Mouse (Mus musculus) heart, postnatal 0 days (tissue): ENCODE results near the gene Gys1. TPM values are rescaled to one million over a fixed set of nuclear protein-coding genes. Genes with fewer than 3 reads are reported as not detected.

ENCODE experiments used
- ATAC-seq: fragments of 200-750 bp; cut with Nextera tagmentation; 2 replicates; pipeline ENCODE4 v1.8.0; 2017; ENCODE audit warnings: low read depth, moderate number of reproducible peaks, moderate library complexity; ENCODE audit not compliant: insufficient read depth
- DNase-seq: peaks from one replicate; pipeline ENCODE4 v3.0.0-alpha.2; 2016; ENCODE audit warnings: low spot score
- H3K27ac ChIP-seq: fragments of 300-500 bp; sonication (generic); 2 replicates; pipeline ENCODE4 v1.5.1; 2014; ENCODE audit warnings: low read depth, mild to moderate bottlenecking
- H3K27me3 ChIP-seq: fragments of 300-500 bp; sonication (generic); 2 replicates; pipeline ENCODE4 v1.6.1; 2014; ENCODE audit warnings: low read length, mixed read lengths; ENCODE audit not compliant: control insufficient read depth, insufficient read depth
- H3K36me3 ChIP-seq: fragments of 300-500 bp; sonication (generic); replicated peaks from 2 replicates; pipeline ENCODE4 v1.6.1; 2014; ENCODE audit warnings: low read length, mixed read lengths; ENCODE audit not compliant: control insufficient read depth, insufficient read depth
- H3K4me1 ChIP-seq: fragments of 300-500 bp; sonication (generic); 2 replicates; pipeline ENCODE4 v1.6.1; 2014; ENCODE audit warnings: antibody characterized with exemption; ENCODE audit not compliant: control insufficient read depth, insufficient read depth
- H3K4me2 ChIP-seq: fragments of 300-500 bp; sonication (generic); 2 replicates; pipeline ENCODE4 v1.6.1; 2014; ENCODE audit warnings: low read depth, mild to moderate bottlenecking, low read length, moderate library complexity
- H3K4me3 ChIP-seq: fragments of 300-500 bp; sonication (generic); 2 replicates; pipeline ENCODE4 v1.5.1; 2014; ENCODE audit warnings: low read depth, low read length
- H3K9ac ChIP-seq: fragments of 300-500 bp; sonication (generic); replicated peaks from 2 replicates; pipeline ENCODE4 v1.6.1; 2014; ENCODE audit warnings: low read depth, low read length, mixed read lengths
- H3K9me3 ChIP-seq: fragments of 300-500 bp; sonication (generic); replicated peaks from 2 replicates; pipeline ENCODE4 v1.6.1; 2016; ENCODE audit warnings: low read length; ENCODE audit not compliant: control insufficient read depth
- CTCF ChIP-seq: IDR thresholded peaks from 2 replicates; pipeline ENCODE4 v1.5.1; 2016; ENCODE audit warnings: antibody characterized with exemption, control low read depth, low read depth
- EP300 ChIP-seq: IDR thresholded peaks from 2 replicates; pipeline ENCODE4 v1.6.1; 2016; ENCODE audit warnings: antibody characterized with exemption, low read depth
- WGBS: fragments of 180-500 bp; shearing (Covaris S2); extraction: QIAGEN DNeasy Blood & Tissue Kit; methylation state at CpG from one replicate; pipeline ENCODE4 v1.1.7; 2014; 5-methylcytosine and 5-hydroxymethylcytosine counted together
- polyA plus RNA-seq: library from polyadenylated mRNA; unstranded; fragments of >200 nt; fragmentation: Nextera tagmentation; extraction: Ambion mirVana; gene quantifications from 2 replicates; pipeline ENCODE4 v1.2.1, GENCODE M21; 2015
- total RNA-seq: library from RNA; depleted of rRNA; stranded (reverse); fragments of >200 nt; gene quantifications from 2 replicates; pipeline ENCODE4 v1.2.3, GENCODE M21; 2014; ENCODE audit warnings: low replicate concordance

The Gys1 gene
- total and polyA plus RNA-seq, 2 experiments from 2014 or later = 70.4 to 123 TPM

- no peaks in the 10 kb centered on the region for H3K9me3 ChIP-seq
- peak overlapping the region; percentile 2; the same call in 1 of the 2 replicates for H3K9ac ChIP-seq
- no peaks in the 10 kb centered on the region for H3K36me3 ChIP-seq
- ATAC-seq = 0 out of 2 replicates have a peak, but pooled peaks have one; percentile 15
- H3K4me2 ChIP-seq = peak overlapping the region; percentile 53
- DNase-seq = no peak
- TF ChIP-seq EP300 (no peak), CTCF (peak; percentile 19)
- H3K4me1 ChIP-seq = 0 out of 2 replicates have a peak, but pooled peaks cover 7% of the 10 kb centered on the region
- WGBS = 1% methylated on average over 103 of the region's 114 CpGs
- peak overlapping the region; percentile 41 for H3K4me3 ChIP-seq
- H3K27ac ChIP-seq = no peak overlapping the region
- peaks cover 58% of the 10 kb centered on the region for H3K27me3 ChIP-seq
Measured at GRCm38 (mm10) chr7:45406157-45407156, 28.2 kb upstream of the Gys1 start.

DNA sequence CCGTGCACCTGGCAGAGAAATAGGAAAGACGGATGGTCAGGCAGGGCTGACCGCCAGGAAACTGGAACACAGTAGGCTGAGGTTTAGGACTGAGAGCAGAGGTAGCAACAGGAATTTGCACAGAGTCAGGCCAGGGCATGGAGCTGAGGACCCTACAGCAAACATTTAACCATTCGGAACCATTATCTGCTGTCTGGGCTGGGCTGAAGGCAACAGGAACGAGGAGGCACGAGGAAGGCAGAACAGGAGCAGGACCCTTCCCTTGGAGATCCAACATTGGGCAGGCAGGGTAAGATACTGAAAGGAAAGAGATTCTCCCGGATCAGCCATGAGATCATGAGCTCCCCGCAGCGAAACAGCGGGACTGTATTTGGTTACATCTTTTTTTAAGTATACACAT, 26.8 kb upstream of the Gys1 start:
- H3K27me3 ChIP-seq = peaks cover 68% of the 10 kb centered on the region
- DNase-seq = no peak
- H3K4me3 ChIP-seq = no peak overlapping the region
- WGBS = 77% methylated on average over 10 of the region's 10 CpGs
- no peak for TF ChIP-seq EP300
- TF ChIP-seq CTCF = no peak
- no peak overlapping the region for H3K4me2 ChIP-seq
- ATAC-seq = no peak
- peaks cover 10% of the 10 kb centered on the region; the same call in 1 of the 2 replicates for H3K4me1 ChIP-seq
- H3K36me3 ChIP-seq = no peaks in the 10 kb centered on the region
- no peak overlapping the region for H3K9ac ChIP-seq
- H3K27ac ChIP-seq = no peak overlapping the region
- H3K9me3 ChIP-seq = no peaks in the 10 kb centered on the region

DNA sequence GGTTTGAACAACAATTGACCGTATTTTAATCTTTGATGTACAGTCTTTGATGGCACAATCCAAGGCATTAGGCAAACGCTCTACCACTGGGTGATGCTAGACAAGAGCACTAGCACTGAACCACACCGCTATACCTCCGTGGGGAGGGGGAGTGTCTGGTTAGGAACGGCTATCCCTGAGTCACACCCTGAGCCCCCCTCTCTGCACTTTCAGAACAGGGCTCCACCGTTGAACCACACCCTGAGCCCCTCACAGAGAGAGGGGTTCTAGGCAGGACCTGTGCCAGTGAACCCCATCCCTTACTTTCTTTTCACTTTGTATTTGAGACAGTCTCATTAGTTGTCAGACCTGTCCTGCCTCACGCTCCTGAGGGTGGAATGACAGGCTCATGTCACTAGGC, 26.3 kb upstream of the Gys1 start:
- no peaks in the 10 kb centered on the region for H3K36me3 ChIP-seq
- no peaks in the 10 kb centered on the region for H3K9me3 ChIP-seq
- no peak for TF ChIP-seq EP300
- no peak for TF ChIP-seq CTCF
- H3K9ac ChIP-seq = no peak overlapping the region
- H3K4me2 ChIP-seq = no peak overlapping the region
- no peak overlapping the region for H3K4me3 ChIP-seq
- no peak for DNase-seq
- H3K27ac ChIP-seq = no peak overlapping the region
- WGBS = 69% methylated on average over 7 of the region's 7 CpGs
- no peak for ATAC-seq
- H3K4me1 ChIP-seq = peaks cover 12% of the 10 kb centered on the region; the same call in 1 of the 2 replicates
- peaks cover 73% of the 10 kb centered on the region for H3K27me3 ChIP-seq

- 84% methylated on average over 17 of the region's 17 CpGs for WGBS
- DNase-seq (no peak), ATAC-seq (no peak)
- TF ChIP-seq CTCF = no peak
- no peak for TF ChIP-seq EP300
- H3K36me3 ChIP-seq = no peaks in the 10 kb centered on the region
- H3K27me3 ChIP-seq = peaks cover 79% of the 10 kb centered on the region
- H3K4me1 ChIP-seq = peaks cover 18% of the 10 kb centered on the region; the same call in 1 of the 2 replicates
- no peak overlapping the region for H3K4me2 ChIP-seq
- no peak overlapping the region for H3K4me3 ChIP-seq
- no peaks in the 10 kb centered on the region for H3K9me3 ChIP-seq
- H3K27ac ChIP-seq = no peak overlapping the region
- H3K9ac ChIP-seq = no peak overlapping the region
Measured at GRCm38 (mm10) chr7:45408949-45409348, 25.7 kb upstream of the Gys1 start.

GRCm38 (mm10) chr7:45409497-45410163, 25.0 kb upstream of the Gys1 start:
- no peak for DNase-seq

More at GRCm38 (mm10) chr7:45409497-45410163, 25.0 kb upstream of the Gys1 start:
- WGBS = 77% methylated on average over 8 of the region's 8 CpGs
- ATAC-seq = no peak
- H3K4me2 ChIP-seq = no peak overlapping the region
- H3K9me3 ChIP-seq = no peaks in the 10 kb centered on the region
- H3K27me3 ChIP-seq = peaks cover 86% of the 10 kb centered on the region
- peaks cover 19% of the 10 kb centered on the region; the same call in 1 of the 2 replicates for H3K4me1 ChIP-seq
- no peak overlapping the region for H3K9ac ChIP-seq
- no peak overlapping the region for H3K4me3 ChIP-seq
- TF ChIP-seq EP300 (no peak), CTCF (no peak)
- H3K27ac ChIP-seq = no peak overlapping the region
- H3K36me3 ChIP-seq = no peaks in the 10 kb centered on the region
